Mouse (Mus musculus): Measurements from ENCODE around the gene Tgif2.
"Not testable (repeated sequence)": the region's sequence is repeated elsewhere in the genome, so short reads cannot be mapped to it uniquely, and the experiment has no call there.

Gene Tgif2

GRCm38 (mm10) chr2:156844715-156845114 is 4.9 kb downstream of the Tgif2 start:
- DNase-seq = no peak

DNA sequence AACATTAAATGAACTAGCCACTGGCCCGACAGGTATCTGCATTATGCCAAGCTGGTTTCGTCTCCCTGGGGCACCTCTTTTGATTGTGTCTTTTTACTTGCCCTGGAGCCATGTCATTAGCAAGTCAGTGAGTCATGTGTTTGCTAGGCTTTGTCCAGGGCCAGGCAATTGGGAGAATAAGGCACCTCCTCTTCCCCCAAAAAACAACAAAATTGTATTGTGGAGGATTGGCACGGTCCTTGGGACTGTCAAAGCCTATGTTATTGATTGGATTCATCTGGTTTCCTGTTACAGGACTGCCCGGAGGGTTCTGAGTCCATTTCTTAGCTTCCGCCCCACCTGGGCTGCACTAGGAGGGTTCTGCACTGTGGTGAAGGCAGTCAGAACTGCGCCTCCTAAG is 7.8 kb downstream of the Tgif2 start:
- no peak for DNase-seq

- DNase-seq = no peak
These were observed 8.8 kb downstream of the Tgif2 start for GRCm38 (mm10) chr2:156848526-156849182.

DNA sequence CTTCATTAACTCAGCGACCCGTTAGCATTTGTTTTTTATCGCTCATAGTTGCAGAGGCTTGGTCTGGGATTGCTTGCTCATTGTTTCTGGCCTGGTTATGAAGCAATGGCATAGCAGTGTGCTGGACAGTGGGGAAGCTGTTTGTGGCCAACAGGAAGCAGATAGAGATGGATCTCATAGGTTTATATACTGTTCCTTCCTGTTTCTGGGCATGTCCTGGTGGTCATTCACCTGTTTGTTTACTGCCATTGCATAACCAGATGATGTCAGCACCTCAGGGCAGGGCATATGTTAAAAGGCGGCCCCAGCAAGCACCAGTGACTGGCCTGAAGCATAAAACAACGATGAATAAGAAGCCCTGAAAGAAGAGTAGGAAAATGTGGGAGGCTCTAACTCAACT is 10.7 kb downstream of the Tgif2 start:
- DNase-seq = no peak

DNA sequence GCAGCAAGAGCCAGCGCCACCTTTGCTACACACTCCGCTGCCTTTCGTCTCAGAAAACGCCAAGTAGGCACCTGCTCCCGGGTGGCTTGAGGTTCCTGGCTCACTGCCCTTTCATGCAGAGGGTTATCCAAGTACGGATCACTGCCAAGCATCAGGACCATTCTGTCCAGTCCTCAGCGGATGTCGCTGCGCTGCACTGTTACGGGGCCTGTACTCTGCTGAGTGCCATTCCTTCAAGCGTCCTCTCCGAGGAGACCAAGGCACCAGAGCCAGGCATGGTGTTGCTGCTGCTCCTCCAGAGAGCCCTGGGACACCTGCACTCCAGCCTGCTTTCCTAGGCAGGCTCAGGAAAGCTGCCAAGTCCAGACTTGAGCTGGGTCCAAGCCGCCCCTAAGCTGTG is 13.8 kb downstream of the Tgif2 start:
- not testable (repeated sequence) for DNase-seq

- not testable (repeated sequence) for DNase-seq
These were observed 14.4 kb downstream of the Tgif2 start for GRCm38 (mm10) chr2:156853999-156854771.

- DNase-seq = no peak
These were observed 16.5 kb downstream of the Tgif2 start for GRCm38 (mm10) chr2:156856311-156856710.

DNA sequence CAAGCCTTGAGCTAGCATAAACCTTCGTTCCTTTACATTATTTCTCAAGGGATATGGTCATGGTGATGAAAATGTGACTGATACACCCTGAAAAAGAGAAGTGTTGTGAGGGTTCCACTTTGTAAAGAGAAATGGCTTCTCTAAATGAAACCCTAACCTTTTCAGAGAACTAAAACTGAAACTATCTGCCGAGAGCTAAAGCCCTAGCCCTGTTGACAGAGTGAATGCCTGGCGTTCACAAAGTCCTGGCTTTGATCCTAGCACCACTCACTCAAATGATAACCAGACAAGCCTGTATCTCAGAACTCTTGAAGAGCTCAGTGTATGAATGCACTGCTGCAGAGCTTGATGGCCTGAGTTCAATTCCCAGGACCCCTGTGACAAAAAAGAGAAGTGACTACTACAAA is 17.6 kb downstream of the Tgif2 start:
- DNase-seq = peak in 1 of 2 experiments; percentile 9

GRCm38 (mm10) chr2:156857835-156858234 is 18.0 kb downstream of the Tgif2 start, which contains the start of gene 4930518I15Rik:
Gene 4930518I15Rik, minus strand, starts transcription at chr2:156857946.
- no peak for DNase-seq

DNA sequence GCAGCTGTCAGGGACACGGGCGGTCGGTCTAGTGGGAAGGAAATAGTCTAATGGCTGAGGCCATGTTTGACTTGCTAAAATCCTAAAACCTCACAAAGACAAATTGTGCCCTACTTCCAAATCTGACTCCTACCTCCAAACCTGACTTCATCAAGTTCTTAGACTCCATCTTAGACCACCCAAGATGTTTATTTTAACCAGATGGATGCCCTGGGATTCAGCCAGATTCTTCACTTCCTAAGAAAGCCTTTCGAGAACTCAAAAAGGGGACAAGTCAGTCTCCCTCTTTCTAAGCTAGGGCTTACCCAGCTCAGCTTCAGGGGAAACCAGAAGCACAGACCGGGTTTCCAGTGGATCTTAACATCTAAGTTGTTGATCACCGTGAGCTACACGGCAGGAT is 18.9 kb downstream of the Tgif2 start:
- DNase-seq = no peak

GRCm38 (mm10) chr2:156862041-156862717 is 22.4 kb downstream of the Tgif2 start:
- DNase-seq = peak in 1 of 2 experiments; percentile 18

DNA sequence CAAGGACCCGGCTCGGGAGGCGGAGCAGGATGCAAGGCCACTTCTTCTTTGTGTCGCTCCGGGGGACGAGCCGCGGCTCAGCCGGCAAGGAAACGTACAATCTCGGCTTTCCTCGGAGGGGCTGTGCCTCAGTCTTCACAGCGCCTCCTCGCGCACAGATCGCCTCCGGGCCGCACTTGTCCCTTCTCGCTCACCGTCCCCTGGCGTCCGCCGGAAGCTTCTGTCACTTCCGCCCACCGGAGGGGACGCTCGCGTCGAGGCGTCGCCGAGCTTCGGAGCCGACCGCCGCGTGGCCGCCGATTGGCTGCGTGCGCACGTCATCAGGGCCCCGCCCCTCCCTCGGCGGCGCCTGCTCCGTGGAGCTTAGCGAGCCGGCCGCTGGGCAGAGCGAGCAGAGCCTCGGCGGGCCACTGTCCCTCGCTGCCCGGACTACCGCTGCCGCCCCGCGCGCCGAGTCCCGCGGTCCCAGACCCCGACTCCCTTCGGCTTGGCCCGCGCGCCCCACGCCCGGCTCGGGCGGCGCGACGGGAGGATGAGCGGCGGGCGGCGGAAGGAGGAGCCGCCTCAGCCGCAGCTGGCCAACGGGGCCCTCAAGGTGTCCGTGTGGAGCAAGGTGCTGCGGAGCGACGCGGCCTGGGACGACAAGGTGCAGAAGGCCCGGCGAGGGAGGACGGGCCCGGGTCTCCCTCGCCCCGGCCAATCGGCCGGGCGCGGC is 23.1 kb downstream of the Tgif2 start, which contains the start of gene Rab5if:
Rab5if (plus strand) TSS at position 357 of the 715 bp plus-strand sequence.
- peak; percentile 97 for DNase-seq

DNA sequence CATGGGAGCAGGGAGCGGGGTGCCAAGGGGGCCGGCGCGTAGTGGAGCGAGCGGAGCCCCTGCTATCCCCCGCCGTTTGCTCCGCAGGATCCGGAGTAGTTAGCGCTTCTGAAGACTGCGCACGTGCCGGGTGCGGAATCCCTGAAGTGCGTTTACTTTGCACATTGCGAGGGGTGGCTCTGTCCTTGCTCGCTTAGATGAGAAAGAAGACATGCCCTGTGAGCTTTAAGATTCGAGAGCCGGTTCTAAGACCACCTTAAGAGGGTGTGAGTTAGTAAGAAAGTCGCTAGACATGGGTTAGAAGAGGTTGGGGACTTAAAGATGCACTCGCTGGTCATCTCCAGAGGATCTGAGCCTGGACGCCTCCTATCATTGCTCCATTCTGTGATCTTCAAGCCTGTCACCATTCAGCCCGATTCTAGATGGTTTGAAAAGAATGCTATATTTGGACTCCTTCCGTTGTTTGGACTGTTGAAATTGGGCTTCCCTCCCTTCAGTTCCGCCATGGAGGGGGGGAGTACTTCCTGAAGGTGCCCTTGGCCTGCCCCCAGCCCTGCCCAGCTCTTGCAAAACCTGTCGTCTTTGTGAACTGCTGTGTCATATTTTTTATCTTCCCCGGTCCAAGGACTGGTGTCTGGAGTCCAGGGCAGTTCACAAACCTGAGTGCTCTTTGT is 23.8 kb downstream of the Tgif2 start:
- DNase-seq = peak; percentile 31 to 33

GRCm38 (mm10) chr2:156864481-156864880 is 24.7 kb downstream of the Tgif2 start:
- no peak for DNase-seq

- DNase-seq = no peak
These were observed 29.2 kb downstream of the Tgif2 start for GRCm38 (mm10) chr2:156868994-156869393.

DNA sequence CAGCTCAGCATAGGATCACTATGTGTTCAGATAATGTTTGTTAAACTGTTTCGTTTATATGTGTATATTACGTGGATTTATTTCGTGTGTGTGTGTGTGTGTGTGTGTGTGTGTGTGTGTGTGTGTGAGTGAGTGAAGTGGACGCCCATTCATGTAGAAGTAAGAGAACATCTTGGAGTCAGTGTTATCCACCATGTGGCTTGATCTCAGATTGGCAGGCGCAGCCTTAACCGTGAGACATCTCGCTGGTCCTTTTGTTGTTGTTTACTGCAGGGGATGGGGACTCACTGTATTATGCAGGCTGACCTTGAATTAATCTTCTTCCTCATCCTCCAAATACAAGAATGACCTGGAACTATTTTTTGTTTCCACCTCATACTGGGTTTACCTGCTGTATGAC is 29.7 kb downstream of the Tgif2 start:
- DNase-seq = no peak

GRCm38 (mm10) chr2:156870519-156870918 is 30.7 kb downstream of the Tgif2 start:
- DNase-seq = no peak

GRCm38 (mm10) chr2:156873629-156874028 is 33.8 kb downstream of the Tgif2 start:
- peak in 1 of 2 experiments; percentile 48 for DNase-seq

GRCm38 (mm10) chr2:156874047-156874759 is 34.4 kb downstream of the Tgif2 start:
- DNase-seq = no peak

GRCm38 (mm10) chr2:156874760-156875510 is 35.1 kb downstream of the Tgif2 start:
- DNase-seq = no peak

DNA sequence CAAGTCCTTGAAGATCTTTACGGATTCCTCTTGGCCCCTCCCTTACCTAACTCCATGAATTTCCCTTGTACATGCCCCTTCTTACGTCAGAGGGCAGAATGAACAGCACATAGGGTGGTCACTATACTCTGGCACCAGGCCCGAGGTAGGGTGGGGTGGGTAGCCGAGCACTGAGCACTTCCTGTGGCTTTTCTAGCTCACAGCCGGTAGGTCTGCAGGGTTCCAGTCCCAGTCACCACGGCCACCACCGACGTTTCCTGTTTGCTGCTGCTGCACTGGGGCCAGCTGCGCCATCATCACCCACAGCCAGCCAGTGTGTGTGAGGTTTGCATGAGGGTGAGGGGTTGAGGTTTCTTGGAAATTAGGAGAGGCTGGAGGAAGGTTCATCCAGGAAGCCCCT is 37.9 kb downstream of the Tgif2 start:
- peak; percentile 35 to 54 for DNase-seq

All from spleen, adult 18-20 months (tissue).